Mouse (Mus musculus): ENCODE data around the gene Rem2.

Rem2 gene

GRCm38 (mm10) chr14:54475941-54476844, at the start of gene Rem2:
TSS of gene Rem2 (plus strand) at chr14:54476100.
- TF ChIP-seq GATA4 (IDR thresholded peaks at IDR 0.05; ENCODE audit: insufficient replicate concordance, low read length): no peak

GRCm38 (mm10) chr14:54426689-54427398, 49.1 kb upstream of the Rem2 start, which contains the start of gene Mrpl52:
TSS of gene Mrpl52 (plus strand) at chr14:54426909.
- TF ChIP-seq GATA4 (IDR thresholded peaks at IDR 0.05; ENCODE audit: insufficient replicate concordance, low read length): peak; percentile 90; the same call in 1 of the 2 replicates

GRCm38 (mm10) chr14:54427696-54428095, 48.2 kb upstream of the Rem2 start:
- TF ChIP-seq GATA4 (IDR thresholded peaks at IDR 0.05; ENCODE audit: insufficient replicate concordance, low read length): no peak

- TF ChIP-seq GATA4 (IDR thresholded peaks at IDR 0.05; ENCODE audit: insufficient replicate concordance, low read length): no peak
Measured at GRCm38 (mm10) chr14:54428421-54428820, 47.5 kb upstream of the Rem2 start.

- TF ChIP-seq GATA4 (IDR thresholded peaks at IDR 0.05; ENCODE audit: insufficient replicate concordance, low read length): no peak
Measured at GRCm38 (mm10) chr14:54429332-54430093, 46.4 kb upstream of the Rem2 start.

GRCm38 (mm10) chr14:54430406-54431145, 45.3 kb upstream of the Rem2 start:
- TF ChIP-seq GATA4 (IDR thresholded peaks at IDR 0.05; ENCODE audit: insufficient replicate concordance, low read length): peak; percentile 89; the same call in 1 of the 2 replicates

GRCm38 (mm10) chr14:54431334-54432077, 44.4 kb upstream of the Rem2 start, which contains the start of gene Mmp14:
TSS of gene Mmp14 (plus strand) at chr14:54431612.
- TF ChIP-seq GATA4 (IDR thresholded peaks at IDR 0.05; ENCODE audit: insufficient replicate concordance, low read length): no peak

GRCm38 (mm10) chr14:54432078-54432836, 43.6 kb upstream of the Rem2 start:
- no peak for TF ChIP-seq GATA4 (IDR thresholded peaks at IDR 0.05; ENCODE audit: insufficient replicate concordance, low read length)

- no peak for TF ChIP-seq GATA4 (IDR thresholded peaks at IDR 0.05; ENCODE audit: insufficient replicate concordance, low read length)
Measured at GRCm38 (mm10) chr14:54432837-54433830, 42.8 kb upstream of the Rem2 start.

GRCm38 (mm10) chr14:54433941-54434531, 41.9 kb upstream of the Rem2 start:
- TF ChIP-seq GATA4 (IDR thresholded peaks at IDR 0.05; ENCODE audit: insufficient replicate concordance, low read length): no peak

- no peak for TF ChIP-seq GATA4 (IDR thresholded peaks at IDR 0.05; ENCODE audit: insufficient replicate concordance, low read length)
Measured at GRCm38 (mm10) chr14:54435194-54435918, 40.5 kb upstream of the Rem2 start.

Data from liver, adult (tissue).